Mouse (Mus musculus) MEL (cell line): ENCODE measurements around the gene Lamb3. TPM values are rescaled to one million over a fixed set of nuclear protein-coding genes. Genes with fewer than 3 reads are reported as not detected.

Source experiments
- DNase-seq: peaks from one replicate; pipeline ENCODE4 v3.0.0; 2011; ENCODE audit warnings: low read depth, low spot score
- H3K27ac ChIP-seq: 2 replicates; pipeline ENCODE4 v1.5.1; 2012; ENCODE audit warnings: low read depth, mild to moderate bottlenecking, control low read depth, low read length, moderate library complexity; ENCODE audit not compliant: control insufficient read depth
- H3K27me3 ChIP-seq, 2 experiments: fragments of 150-350 bp in 1 of 2; sonication (generic) in 1 of 2; 2 replicates each; pipeline ENCODE4 v1.6.1; 2012; ENCODE audit warnings: low read length in 2 of 2, mild to moderate bottlenecking in 2 of 2, improper control_type of control experiment in 1 of 2, moderate library complexity in 1 of 2; ENCODE audit not compliant: insufficient read depth in 2 of 2, control insufficient read depth in 1 of 2
- H3K36me3 ChIP-seq, 2 experiments: 2 replicates each; pipeline ENCODE4 v1.6.1; 2012 to 2014; ENCODE audit warnings: low read length in 2 of 2, improper control_type of control experiment in 1 of 2, inconsistent platforms in 1 of 2, mild to moderate bottlenecking in 1 of 2; ENCODE audit not compliant: insufficient read depth in 2 of 2, control insufficient read depth in 1 of 2
- H3K4me1 ChIP-seq, 2 experiments: fragments of 150-350 bp in 1 of 2; sonication (generic) in 1 of 2; 2 replicates each; pipeline ENCODE4 v1.6.1; 2012; ENCODE audit warnings: low read length in 2 of 2, improper control_type of control experiment in 1 of 2, mild to moderate bottlenecking in 1 of 2; ENCODE audit not compliant: insufficient read depth in 2 of 2, control insufficient read depth in 1 of 2
- H3K4me3 ChIP-seq, 2 experiments: fragments of 150-350 bp in 1 of 2; sonication (generic) in 1 of 2; 2 replicates each; pipeline ENCODE4 v1.5.1; 2012; ENCODE audit warnings: low read depth in 2 of 2, low read length in 2 of 2, mild to moderate bottlenecking in 2 of 2, moderate library complexity in 2 of 2, control low read depth in 1 of 2, improper control_type of control experiment in 1 of 2; ENCODE audit not compliant: control insufficient read depth in 1 of 2, insufficient read depth in 1 of 2
- H3K79me2 ChIP-seq: 2 replicates; pipeline ENCODE4 v1.6.1; 2012; ENCODE audit warnings: mild to moderate bottlenecking, low read length, moderate library complexity; ENCODE audit not compliant: control insufficient read depth, poor library complexity, insufficient read depth
- H3K9ac ChIP-seq: 2 replicates; pipeline ENCODE4 v1.6.1; 2012; ENCODE audit warnings: low read depth, mild to moderate bottlenecking, control low read depth, low read length, moderate library complexity; ENCODE audit not compliant: control insufficient read depth, poor library complexity, severe bottlenecking
- H3K9me3 ChIP-seq: fragments of 150-350 bp; sonication (generic); replicated peaks from 2 replicates; pipeline ENCODE4 v1.6.1; 2012; ENCODE audit warnings: mild to moderate bottlenecking, low read length, improper control_type of control experiment, moderate library complexity; ENCODE audit not compliant: insufficient read depth
- CHD2 ChIP-seq: IDR thresholded peaks from 2 replicates; pipeline ENCODE4 v1.6.1; 2011; ENCODE audit warnings: low read length, improper control_type of control experiment
- CTCF ChIP-seq, 3 experiments: IDR thresholded peaks in 2 of 3; conservative IDR thresholded peaks in 1 of 3; 2 replicates each; pipeline ENCODE4 v1.5.1; 2011 to 2012; ENCODE audit warnings: low read length in 3 of 3, low read depth in 2 of 3, mild to moderate bottlenecking in 2 of 3, improper control_type of control experiment in 1 of 3, inconsistent platforms in 1 of 3, mixed read lengths in 1 of 3, moderate library complexity in 1 of 3; ENCODE audit not compliant: control insufficient read depth in 1 of 3, insufficient read depth in 1 of 3, poor library complexity in 1 of 3, severe bottlenecking in 1 of 3
- E2F4 ChIP-seq: IDR thresholded peaks from 2 replicates; pipeline ENCODE4 v1.6.1; 2011; ENCODE audit warnings: low read depth, low read length, improper control_type of control experiment, borderline replicate concordance
- ELF1 ChIP-seq: IDR thresholded peaks from 2 replicates; pipeline ENCODE4 v1.6.1; 2014; ENCODE audit warnings: low read depth, mild to moderate bottlenecking, inconsistent platforms, low read length, improper control_type of control experiment, moderate library complexity
- ETS1 ChIP-seq: IDR thresholded peaks from 2 replicates; pipeline ENCODE4 v1.6.1; 2012; ENCODE audit warnings: low read depth, mild to moderate bottlenecking, inconsistent platforms, low read length, improper control_type of control experiment, moderate library complexity
- GATA1 ChIP-seq: IDR thresholded peaks from 2 replicates; pipeline ENCODE4 v1.6.1; 2011; ENCODE audit warnings: low read depth, low read length, improper control_type of control experiment
- HCFC1 ChIP-seq: IDR thresholded peaks from 2 replicates; pipeline ENCODE4 v1.6.1; 2012; ENCODE audit warnings: low read depth, mild to moderate bottlenecking, inconsistent platforms, low read length, improper control_type of control experiment, moderate library complexity
- JUND ChIP-seq: IDR thresholded peaks from 2 replicates; pipeline ENCODE4 v1.6.1; 2011; ENCODE audit warnings: low read depth, mild to moderate bottlenecking, improper control_type of control experiment, low read length
- MAFK ChIP-seq: IDR thresholded peaks from 2 replicates; pipeline ENCODE4 v1.6.1; 2011; ENCODE audit warnings: low read depth, mild to moderate bottlenecking, low read length, improper control_type of control experiment, borderline replicate concordance
- MAX ChIP-seq: IDR thresholded peaks from 2 replicates; pipeline ENCODE4 v1.6.1; 2011; ENCODE audit warnings: low read length, improper control_type of control experiment
- MAZ ChIP-seq: IDR thresholded peaks from 2 replicates; pipeline ENCODE4 v1.6.1; 2012; ENCODE audit warnings: low read depth, mild to moderate bottlenecking, inconsistent platforms, low read length, improper control_type of control experiment
- MEF2A ChIP-seq: IDR thresholded peaks from 2 replicates; pipeline ENCODE4 v1.6.1; 2014; ENCODE audit warnings: low read depth, mild to moderate bottlenecking, inconsistent platforms, low read length, improper control_type of control experiment; ENCODE audit not compliant: poor library complexity, insufficient replicate concordance, severe bottlenecking; ENCODE audit errors: extremely low read depth
- MXI1 ChIP-seq: IDR thresholded peaks from 2 replicates; pipeline ENCODE4 v1.6.1; 2011; ENCODE audit warnings: mild to moderate bottlenecking, low read depth, low read length, improper control_type of control experiment
- MYB ChIP-seq: IDR thresholded peaks from 2 replicates; pipeline ENCODE4 v1.6.1; 2011; ENCODE audit warnings: mild to moderate bottlenecking, low read depth, low read length, improper control_type of control experiment
- NELFE ChIP-seq: IDR thresholded peaks from 2 replicates; pipeline ENCODE4 v1.6.1; 2011; ENCODE audit warnings: low read depth, low read length, improper control_type of control experiment
- NRF1 ChIP-seq: IDR thresholded peaks from 2 replicates; pipeline ENCODE4 v1.6.1; 2014; ENCODE audit warnings: low read depth, mild to moderate bottlenecking, inconsistent platforms, low read length, improper control_type of control experiment, moderate library complexity; ENCODE audit not compliant: poor library complexity, insufficient read depth, severe bottlenecking
- POLR2AphosphoS5 ChIP-seq: IDR thresholded peaks from 2 replicates; pipeline ENCODE4 v1.6.1; 2012; ENCODE audit warnings: low read depth, borderline replicate concordance, mild to moderate bottlenecking, inconsistent platforms, low read length, moderate library complexity, mixed read lengths
- TCF12 ChIP-seq: IDR thresholded peaks from 2 replicates; pipeline ENCODE4 v1.6.1; 2014; ENCODE audit warnings: low read depth, mild to moderate bottlenecking, inconsistent platforms, low read length, improper control_type of control experiment, moderate library complexity
- UBTF ChIP-seq: IDR thresholded peaks from 2 replicates; pipeline ENCODE4 v1.6.1; 2012; ENCODE audit warnings: low read depth, mild to moderate bottlenecking, inconsistent platforms, low read length, improper control_type of control experiment, moderate library complexity, borderline replicate concordance; ENCODE audit not compliant: insufficient read depth
- USF1 ChIP-seq: IDR thresholded peaks from 2 replicates; pipeline ENCODE4 v1.6.1; 2014; ENCODE audit warnings: low read depth, mild to moderate bottlenecking, inconsistent platforms, low read length, improper control_type of control experiment, moderate library complexity
- ZC3H11A ChIP-seq: IDR thresholded peaks from 2 replicates; pipeline ENCODE4 v1.6.1; 2012; ENCODE audit warnings: low read depth, mild to moderate bottlenecking, inconsistent platforms, low read length, improper control_type of control experiment
- polyA plus RNA-seq, 2 experiments: library from polyadenylated mRNA; stranded (reverse) in 1 of 2; unstranded in 1 of 2; fragments of >175 nt in 1 of 2; fragments of >200 nt in 1 of 2; gene quantifications; 2 replicates each; pipeline versions ENCODE4 v1.2.1 to v1.2.4; 2012; ENCODE audit warnings: low replicate concordance in 2 of 2, low read depth in 1 of 2; ENCODE audit not compliant: insufficient read length in 2 of 2, insufficient read depth in 1 of 2, missing spikeins in 1 of 2
- total RNA-seq: library from RNA; depleted of rRNA; stranded (reverse); fragments of 300-350 nt; gene quantifications from 2 replicates; pipeline ENCODE4 v1.2.3, GENCODE M21; 2012; rRNA removed

Gene Lamb3
- total and polyA plus RNA-seq, 3 experiments = 0.03 to 0.35 TPM; not detected in 1

DNA sequence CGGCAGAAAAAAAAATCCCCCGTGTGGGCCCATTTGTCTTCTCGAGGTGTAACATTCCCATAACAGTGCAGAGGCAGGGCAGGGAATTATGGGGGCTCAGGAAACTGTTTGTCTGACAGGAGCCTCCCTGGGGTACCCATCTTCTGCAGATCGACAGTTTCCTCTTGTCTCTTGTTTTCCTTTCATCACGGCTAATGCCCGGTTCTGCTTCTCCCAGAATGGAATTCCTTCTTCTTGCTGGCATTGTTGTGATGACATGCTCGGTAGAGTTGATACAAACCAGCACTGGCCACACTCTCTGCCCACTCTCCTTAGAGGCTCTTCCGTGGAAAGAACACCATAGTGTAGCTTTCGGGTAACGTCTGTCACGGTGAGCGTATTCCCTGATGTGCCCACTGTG is 182.5 kb downstream of the Lamb3 start:
- TF ChIP-seq NRF1 (no peak), ETS1 (no peak)
- no peak overlapping the region for H3K4me3 ChIP-seq
- DNase-seq = no peak

DNA sequence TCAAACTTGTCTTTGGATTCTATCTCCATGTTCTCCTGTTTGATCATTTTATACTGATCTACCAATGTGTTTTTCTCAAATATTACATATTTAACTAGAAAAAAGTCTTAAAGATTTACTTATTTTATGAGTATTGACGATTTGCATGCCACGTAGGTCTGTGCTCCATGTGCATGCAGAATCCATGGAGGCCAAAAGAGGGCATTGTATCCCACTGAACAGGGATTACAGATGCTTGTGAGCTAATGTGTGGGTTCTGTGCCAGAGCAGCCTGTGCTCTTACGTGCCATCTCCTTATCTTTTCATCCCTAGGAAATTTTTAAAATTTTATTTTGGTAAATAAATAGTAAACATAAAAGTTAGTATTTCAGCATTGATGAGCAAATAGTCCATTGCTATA is 184.8 kb downstream of the Lamb3 start:
- no peak for DNase-seq
- H3K27me3 ChIP-seq = no peaks in the 10 kb centered on the region
- no peaks in the 10 kb centered on the region for H3K36me3 ChIP-seq
- H3K4me1 ChIP-seq = no peaks in the 10 kb centered on the region
- H3K4me3 ChIP-seq = no peak overlapping the region
- H3K9me3 ChIP-seq = no peaks in the 10 kb centered on the region
- no peak overlapping the region for H3K9ac ChIP-seq
- H3K79me2 ChIP-seq = no peaks in the 10 kb centered on the region
- no peak for TF ChIP-seq JUND
- TF ChIP-seq MYB = no peak
- no peak for TF ChIP-seq MAX
- no peak for TF ChIP-seq UBTF
- TF ChIP-seq TCF12 = no peak
- TF ChIP-seq CHD2 = no peak
- TF ChIP-seq ETS1 = no peak
- TF ChIP-seq ZC3H11A = no peak
- no peak for TF ChIP-seq E2F4
- TF ChIP-seq NELFE = no peak
- TF ChIP-seq MEF2A = no peak
- TF ChIP-seq POLR2AphosphoS5 = no peak
- no peak for TF ChIP-seq MAFK
- no peak for TF ChIP-seq CTCF (IDR thresholded peaks at IDR 0.05 in 2 of 3, conservative IDR thresholded peaks at IDR 0.05 in 1 of 3; ENCODE audit: control insufficient read depth in 1 of 3, insufficient read depth in 1 of 3, low read depth in 2 of 3, low read length in 3 of 3, poor library complexity in 1 of 3, severe bottlenecking in 1 of 3)
- TF ChIP-seq GATA1 = no peak
- TF ChIP-seq MAZ = no peak
- no peak for TF ChIP-seq USF1
- TF ChIP-seq ELF1 = no peak
- no peak for TF ChIP-seq HCFC1
- no peak for TF ChIP-seq MXI1
- H3K27ac ChIP-seq = no peak overlapping the region

More for the DNA sequence above, 182.5 kb downstream of the Lamb3 start:
- Histone ChIP-seq H3K36me3 (no peaks in the 10 kb centered on the region), H3K9me3 (no peaks in the 10 kb centered on the region), H3K27ac (no peak overlapping the region), H3K9ac (no peak overlapping the region), H3K4me1 (no peaks in the 10 kb centered on the region), H3K27me3 (no peaks in the 10 kb centered on the region), H3K79me2 (no peaks in the 10 kb centered on the region)

Other genes with a start within 250 kb of the Lamb3 start
- gene Syt14, start 171.9 kb upstream of the Lamb3 start, total RNA-seq = 1.3 and 1.8 TPM in 2 replicates
- gene Syt14, start 171.9 kb upstream of the Lamb3 start, polyA plus RNA-seq = 1 to 10 TPM in 1 of 2 experiments, not detected in 1; 2.4 TPM
- gene Diexf, start 77.4 kb upstream of the Lamb3 start, total RNA-seq = 20.6 and 21.8 TPM in 2 replicates
- gene Diexf, start 77.4 kb upstream of the Lamb3 start, polyA plus RNA-seq = 10 to 100 TPM in 1 of 2 experiments, not detected in 1; 45.4 TPM
- gene Irf6, start 54.6 kb upstream of the Lamb3 start, total RNA-seq = 0.03 and 0.15 TPM in 2 replicates
- gene Irf6, start 54.6 kb upstream of the Lamb3 start, polyA plus RNA-seq = under 1 TPM in 1 of 2 experiments, not detected in 1; 0.19 TPM
- 12.5 and 13.2 TPM in 2 replicates for gene A130010J15Rik, start 39.7 kb upstream of the Lamb3 start, total RNA-seq
- 1 to 10 TPM in 1 of 2 experiments, not detected in 1; 5.8 TPM for gene A130010J15Rik, start 39.7 kb upstream of the Lamb3 start, polyA plus RNA-seq
- 5.2 and 7.2 TPM in 2 replicates for gene Traf3ip3, start 6.0 kb upstream of the Lamb3 start, total RNA-seq
- 1 to 10 TPM in 1 of 2 experiments, not detected in 1; 9.7 TPM for gene Traf3ip3, start 6.0 kb upstream of the Lamb3 start, polyA plus RNA-seq
- gene Hsd11b1, start 56.4 kb downstream of the Lamb3 start, total RNA-seq = not detected in 2 replicates
- gene Hsd11b1, start 56.4 kb downstream of the Lamb3 start, polyA plus RNA-seq = not detected
- gene G0s2, start 65.5 kb downstream of the Lamb3 start, total RNA-seq = not detected in 2 replicates
- not detected for gene G0s2, start 65.5 kb downstream of the Lamb3 start, polyA plus RNA-seq
- gene Camk1g, start 162.6 kb downstream of the Lamb3 start, total RNA-seq = not detected in 2 replicates
- gene Camk1g, start 162.6 kb downstream of the Lamb3 start, polyA plus RNA-seq = not detected